Mouse (Mus musculus) kidney, adult 11 months (tissue): ENCODE measurements at regions not wholly inside any gene's neighbourhood (a gene's known extent, or its start where the extent isn't known, plus 50 kb on each side); places are given as distances from the start of the nearest gene placed in this dataset.

Experiments
- DNase-seq: peaks from one replicate; pipeline ENCODE4 v3.0.0; 2022

DNA sequence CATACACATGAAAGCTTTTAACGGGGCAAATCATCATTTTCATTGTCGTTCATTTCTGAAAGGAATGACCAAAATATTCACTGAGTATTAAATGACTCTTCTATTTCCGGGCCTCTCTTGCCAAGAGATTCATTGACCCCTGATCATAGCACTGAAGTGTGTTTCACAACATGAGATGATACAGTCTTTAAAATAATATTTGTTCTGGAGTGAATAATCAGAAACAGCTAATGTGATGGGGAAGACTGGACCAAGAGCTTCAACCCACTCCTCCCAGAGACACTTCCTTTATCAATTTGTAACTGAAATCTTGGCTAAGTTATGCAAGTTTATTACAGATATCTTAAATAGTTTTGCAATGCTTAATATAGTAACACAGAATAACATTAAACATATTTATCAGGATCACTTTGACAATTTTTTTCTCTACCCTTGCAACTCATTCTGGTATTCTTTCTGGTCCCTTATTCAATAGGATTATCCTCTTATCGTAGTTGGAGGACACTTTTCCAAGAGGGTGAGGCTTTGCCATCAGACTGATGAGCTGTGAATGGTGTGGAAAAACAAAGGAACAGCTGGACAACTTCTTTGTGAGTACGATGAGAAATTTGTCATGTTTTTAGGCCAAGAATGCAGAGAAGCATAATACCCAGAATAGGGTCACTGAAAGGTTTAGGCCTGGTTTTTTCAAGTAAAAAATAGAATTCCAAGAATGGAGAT, 149.6 kb upstream of the Sema3d start:
- DNase-seq = no peak

DNA sequence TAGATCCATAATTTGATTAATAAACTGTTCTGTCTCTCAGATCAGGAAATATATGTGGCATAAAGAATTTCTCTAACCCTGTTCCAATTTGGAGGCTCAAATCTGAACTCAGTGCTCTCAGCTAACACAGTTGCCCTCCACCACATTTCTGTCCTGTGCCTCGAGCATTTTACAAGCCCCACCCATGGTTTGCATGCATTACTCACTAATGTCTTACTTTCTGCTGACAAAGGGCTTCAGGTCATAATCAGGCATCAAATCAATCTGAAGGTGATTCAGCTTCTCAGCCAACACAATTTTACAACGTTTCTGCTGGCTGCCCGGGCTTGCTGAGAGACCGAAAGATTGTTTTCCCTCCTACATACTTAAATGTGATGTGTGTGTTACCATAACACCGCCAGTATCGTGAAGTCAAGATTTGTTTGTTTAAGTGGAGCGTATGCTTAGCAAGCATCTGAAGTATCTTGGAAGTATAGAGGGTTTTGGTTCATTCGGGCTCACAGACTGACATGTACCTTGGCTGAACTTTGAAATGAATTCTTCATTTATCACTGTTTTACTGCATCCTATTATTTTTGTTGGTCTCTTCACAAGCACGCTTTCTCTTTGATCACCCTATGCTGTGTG, 139.9 kb upstream of the Sema3d start:
- DNase-seq = no peak

GRCm38 (mm10) chr5:12293685-12294084, 89.5 kb upstream of the Sema3d start:
- DNase-seq = no peak

GRCm38 (mm10) chr5:12297331-12297730, 85.9 kb upstream of the Sema3d start:
- DNase-seq = no peak

- DNase-seq = no peak
Observed at GRCm38 (mm10) chr5:12301833-12302808, 81.1 kb upstream of the Sema3d start.

GRCm38 (mm10) chr5:12309408-12309807, 73.8 kb upstream of the Sema3d start:
- DNase-seq = no peak

- DNase-seq = no peak
Observed at GRCm38 (mm10) chr5:12332648-12333305, 50.4 kb upstream of the Sema3d start.
